Mouse (Mus musculus): ENCODE data around the gene Mfsd6.
A peak's percentile ranks its signal among the peaks of the same experiment; 100 is the strongest.

- TF ChIP-seq CTCF (IDR thresholded peaks at IDR 0.05; ENCODE audit: low read depth): peak; percentile 72
- no peak for TF ChIP-seq EP300 (IDR thresholded peaks at IDR 0.05; ENCODE audit: low read depth)
Observed at GRCm38 (mm10) chr1:52748260-52748659, 21.0 kb upstream of the Mfsd6 start.
